ENCODE assay signal across 8 mouse cellular contexts in the genomic region with DNA sequence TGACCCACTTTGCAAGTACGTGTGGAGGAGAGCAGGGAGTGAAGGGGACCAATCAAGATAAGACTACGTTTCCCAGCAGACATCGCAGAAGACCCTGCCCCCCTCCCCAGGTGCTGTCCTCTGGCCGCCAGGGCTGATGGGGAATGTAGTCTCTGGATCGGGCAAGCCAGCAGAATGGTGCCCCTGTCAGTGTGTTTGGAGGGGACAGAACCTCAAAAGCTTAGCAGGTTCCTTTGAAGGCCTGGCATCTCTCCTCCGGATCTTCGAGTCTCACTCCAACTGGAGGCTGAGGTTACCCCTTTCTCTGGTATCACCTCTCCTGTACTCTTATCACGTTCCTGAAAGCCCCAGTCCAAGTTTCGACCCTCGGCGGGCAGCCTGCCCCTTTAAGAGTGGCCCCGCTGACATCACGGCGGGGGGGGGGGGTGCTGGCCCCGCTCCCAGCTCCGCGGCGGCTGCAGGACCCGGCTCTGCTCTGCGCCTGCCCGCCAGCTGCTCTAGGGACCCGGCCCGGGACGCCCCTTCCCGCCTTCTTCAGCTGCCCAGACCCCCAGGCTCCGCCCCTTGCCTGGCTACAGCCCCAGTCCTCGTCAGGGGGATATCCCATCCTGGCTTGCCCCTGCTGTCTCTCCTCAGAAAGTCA. TPM values are rescaled to one million over a fixed set of nuclear protein-coding genes. Genes with fewer than 3 reads are reported as not detected.
DNase-seq lines count a peak whose midpoint lies in the region; ATAC-seq and TF ChIP-seq lines count a peak whose summit lies in the region.

No protein-coding gene starts in this region.

- H3K4me3 ChIP-seq in E14TG2a.4 (replicated peaks; ENCODE audit: low read length), result peak overlapping the region; percentile 83
- H3K4me3 ChIP-seq in layer of hippocampus, adult 2 months, result peak overlapping the region; percentile 80
- H3K4me3 ChIP-seq in liver, embryonic 16.5 days (ENCODE audit: low read depth, low read length), result no peak overlapping the region

- H3K4me1 ChIP-seq in E14TG2a.4 (replicated peaks; ENCODE audit: low read depth, low read length), result peaks cover 64% of the 10 kb centered on the region
- H3K4me1 ChIP-seq in liver, embryonic 16.5 days (ENCODE audit: control insufficient read depth, low read depth, low read length), result no peaks in the 10 kb centered on the region; the same call in 1 of the 2 replicates

- no peak overlapping the region for H3K9ac ChIP-seq in liver, embryonic 16.5 days (ENCODE audit: low read depth, low read length)

- ATAC-seq in liver, embryonic 16.5 days (ENCODE audit: low read depth), result peak; percentile 64; the same call in 1 of the 2 replicates
- no peak for ATAC-seq in megakaryocyte progenitor cell, adult 5-6 weeks (replicated peaks; ENCODE audit: poor library complexity)

- peaks cover 23% of the 10 kb centered on the region for H3K36me3 ChIP-seq in E14TG2a.4 (ENCODE audit: insufficient read depth, low read length)
- no peaks in the 10 kb centered on the region for H3K36me3 ChIP-seq in liver, embryonic 16.5 days (ENCODE audit: control insufficient read depth, insufficient read depth)

- 1% methylated on average over 26 of the region's 27 CpGs for WGBS in liver, embryonic 16.5 days (ENCODE audit: insufficient replicate concordance)

- H3K27me3 ChIP-seq in E14TG2a.4 (ENCODE audit: insufficient read depth, low read length), result peaks cover 23% of the 10 kb centered on the region
- peaks cover 39% of the 10 kb centered on the region for H3K27me3 ChIP-seq in liver, embryonic 16.5 days (ENCODE audit: control insufficient read depth, insufficient read depth, low read depth, low read length)

- DNase-seq in cerebellum, adult 18-20 months, result peak; percentile 85 to 93
- peak; percentile 82 for DNase-seq in forelimb bud, embryonic 11.5 days (ENCODE audit: low read depth, low spot score)
- peak; percentile 45 for DNase-seq in heart, postnatal 25 days (ENCODE audit: low spot score)
- DNase-seq in layer of hippocampus, adult 2 months (ENCODE audit: low spot score in 2 of 2), result peak; percentile 87 to 92
- DNase-seq in retina, adult 2 months (ENCODE audit: low read depth, low spot score), result peak; percentile 73

- peak overlapping the region; percentile 12; the same call in 1 of the 2 replicates for H3K4me2 ChIP-seq in liver, embryonic 16.5 days (ENCODE audit: low read depth, low read length)

- no peak for TF ChIP-seq CTCF in E14TG2a.4 (conservative IDR thresholded peaks at IDR 0.05; ENCODE audit: low read length)
- TF ChIP-seq CTCF in layer of hippocampus, adult 2 months (conservative IDR thresholded peaks at IDR 0.05), result peak; percentile 28; the same call in 1 of the 2 replicates

- intact Hi-C loops in heart, postnatal 25 days (cut with DNase I), result loop anchor here (2.0 kb wide), 1 partner anchor 117 kb away; no protein-coding TSS in a partner anchor

- peak overlapping the region; percentile 84 for H3K27ac ChIP-seq in layer of hippocampus, adult 2 months
- no peak overlapping the region for H3K27ac ChIP-seq in liver, embryonic 16.5 days (ENCODE audit: low read length)

- H3K9me3 ChIP-seq in E14TG2a.4 (ENCODE audit: low read length), result no peaks in the 10 kb centered on the region
- H3K9me3 ChIP-seq in liver, embryonic 16.5 days (replicated peaks; ENCODE audit: control insufficient read depth, low read length), result no peaks in the 10 kb centered on the region

RNA-seq across cellular contexts. Expression of a gene that starts 1.1 kb away (rescaled TPM):
- 1 to 10 TPM; 3.5 to 4.3 TPM for total RNA-seq in heart, postnatal 25 days (2021)
- total RNA-seq in layer of hippocampus, adult 2 months (2021), result 100 to 1,000 TPM; 128 to 138 TPM
- polyA plus RNA-seq in liver, embryonic 16.5 days (2015; fragmentation: Nextera tagmentation; extraction: Ambion mirVana), result not detected in 2 replicates
- total RNA-seq in megakaryocyte progenitor cell, adult 5-6 weeks (2015), result not detected in 2 replicates
- not detected in 2 replicates for total RNA-seq in megakaryocyte progenitor cell, adult 5-6 weeks (2017)

RNA-seq across cellular contexts. Expression of a gene that starts 42.7 kb away (rescaled TPM):
- total RNA-seq in heart, postnatal 25 days (2021), result 1 to 10 TPM; 1.3 to 3.1 TPM
- 100 to 1,000 TPM; 518 to 547 TPM for total RNA-seq in layer of hippocampus, adult 2 months (2021)
- polyA plus RNA-seq in liver, embryonic 16.5 days (2015; fragmentation: Nextera tagmentation; extraction: Ambion mirVana), result 0.68 TPM in 1 of 2 replicates, not detected in the other
- 0.10 and 0.32 TPM in 2 replicates for total RNA-seq in megakaryocyte progenitor cell, adult 5-6 weeks (2015)
- not detected in 2 replicates for total RNA-seq in megakaryocyte progenitor cell, adult 5-6 weeks (2017)

RNA-seq across cellular contexts. Expression of a gene that starts 42.8 kb away (rescaled TPM):
- total RNA-seq in heart, postnatal 25 days (2021), result 100 to 1,000 TPM; 157 to 191 TPM
- total RNA-seq in layer of hippocampus, adult 2 months (2021), result 10 to 100 TPM; 52.5 to 60.1 TPM
- polyA plus RNA-seq in liver, embryonic 16.5 days (2015; fragmentation: Nextera tagmentation; extraction: Ambion mirVana), result 41.4 and 55.1 TPM in 2 replicates
- total RNA-seq in megakaryocyte progenitor cell, adult 5-6 weeks (2015), result 12.8 and 13.8 TPM in 2 replicates
- 3.2 and 3.7 TPM in 2 replicates for total RNA-seq in megakaryocyte progenitor cell, adult 5-6 weeks (2017)

RNA-seq across cellular contexts. Expression of a gene that starts 58.8 kb away (rescaled TPM):
- not detected for total RNA-seq in heart, postnatal 25 days (2021)
- total RNA-seq in layer of hippocampus, adult 2 months (2021), result 100 to 1,000 TPM; 411 to 415 TPM
- polyA plus RNA-seq in liver, embryonic 16.5 days (2015; fragmentation: Nextera tagmentation; extraction: Ambion mirVana), result not detected in 2 replicates
- not detected in 2 replicates for total RNA-seq in megakaryocyte progenitor cell, adult 5-6 weeks (2015)
- total RNA-seq in megakaryocyte progenitor cell, adult 5-6 weeks (2017), result not detected in 2 replicates

Comparison
In these comparisons a context has a peak if more than half of its experiments do, and no peak if none do; other contexts are left out.
1. RNA of a gene that starts 1.1 kb away (total RNA-seq): 128 to 138 TPM in layer of hippocampus, adult 2 months; 3.5 to 4.3 TPM in heart, postnatal 25 days and not detected in megakaryocyte progenitor cell, adult 5-6 weeks; every median in the first group is over 10 times any median in the second.
2. RNA of a gene that starts 42.7 kb away (total RNA-seq): 518 to 547 TPM in layer of hippocampus, adult 2 months; 1.3 to 3.1 TPM in heart, postnatal 25 days and 0.10 to 0.32 TPM in megakaryocyte progenitor cell, adult 5-6 weeks; every median in the first group is over 100 times any median in the second.
3. Peak in every context shown above with its lines, with median percentiles within 50 percentile points of each other: DNase-seq.